Mouse (Mus musculus) megakaryocyte progenitor cell, adult 5-6 weeks (primary cell): ENCODE measurements around the gene Defb43. TPM values are rescaled to one million over a fixed set of nuclear protein-coding genes. Genes with fewer than 3 reads are reported as not detected.
A peak's percentile ranks its signal among the peaks of the same experiment; 100 is the strongest.

ENCODE experiments used
- ATAC-seq: replicated peaks from 2 replicates; pipeline ENCODE4 v1.8.0; 2016; ENCODE audit warnings: mild to moderate bottlenecking, moderate TSS enrichment, inconsistent platforms; ENCODE audit not compliant: poor library complexity
- total RNA-seq, 2 experiments: library from RNA; stranded (forward) in 1 of 2; stranded (reverse) in 1 of 2; fragments of 157-497, 149-512 nt in 1 of 2; fragments of 200-1000 nt in 1 of 2; gene quantifications; 2 replicates each; pipeline versions ENCODE4 v1.2.3 to v1.2.4; 2015 to 2017

Gene Defb43
- total RNA-seq (2015) (not detected in 2 replicates), total RNA-seq (2017) (not detected in 2 replicates)

DNA sequence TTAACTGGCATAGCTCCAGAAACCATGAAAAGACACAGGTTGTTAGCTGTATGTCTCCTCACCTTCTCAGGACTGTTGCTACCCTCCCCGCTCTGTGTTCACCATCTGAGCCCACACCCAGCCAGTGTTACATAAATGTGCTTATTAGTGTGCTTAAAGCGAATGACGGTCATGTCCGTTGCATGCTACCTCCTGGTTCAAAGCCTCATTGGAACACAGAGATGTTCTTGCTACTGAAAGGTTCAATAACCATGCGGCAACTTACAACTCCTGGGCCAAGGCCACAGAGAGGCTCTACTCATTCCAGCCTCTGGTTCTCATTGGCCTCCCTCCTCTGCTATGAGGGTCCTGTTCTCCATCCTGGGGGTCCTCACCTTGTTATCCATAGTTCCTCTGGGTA is at the start of gene Defb43:
Defb43 (plus strand) TSS at position 301 of the 400 bp plus-strand sequence.
- no peak for ATAC-seq

DNA sequence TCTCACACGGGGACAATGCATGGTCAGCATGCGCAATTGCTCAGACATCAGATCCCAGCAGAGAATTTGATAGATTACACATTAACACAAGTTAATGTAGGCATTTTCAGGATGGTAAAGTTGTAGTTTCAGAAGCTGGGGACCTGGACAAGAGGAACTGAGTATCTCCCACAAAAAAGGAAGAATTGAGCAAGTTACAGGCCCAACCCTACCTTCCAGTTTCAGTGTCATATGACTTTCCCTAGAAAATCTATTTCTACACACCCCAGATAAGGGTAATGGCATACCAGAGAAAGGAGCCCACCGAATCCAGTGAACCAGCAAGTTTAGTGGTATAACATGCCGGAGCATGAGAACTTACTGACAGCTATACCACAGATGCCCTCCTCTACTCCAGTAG is 47.9 kb upstream of the Defb43 start:
- peak; percentile 60 for ATAC-seq

DNA sequence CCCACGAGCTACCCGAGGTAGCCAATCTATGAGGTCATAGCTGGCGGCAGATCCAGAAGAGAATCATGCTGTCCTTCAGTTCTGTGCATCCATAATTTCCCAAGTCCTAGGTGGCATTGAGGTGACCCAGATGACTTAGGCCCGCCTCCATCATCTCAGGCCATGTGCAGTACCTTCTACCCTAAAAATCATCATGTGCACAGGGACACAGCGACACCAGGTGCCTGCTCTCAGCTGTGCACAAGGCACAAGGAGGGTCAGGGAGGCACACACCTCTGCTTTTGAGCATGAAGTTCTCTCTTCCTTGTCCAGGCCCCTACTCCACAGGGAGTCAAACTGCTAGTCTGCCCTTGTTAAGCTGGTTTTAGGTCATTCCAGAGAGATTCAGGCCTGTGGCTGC is 46.2 kb upstream of the Defb43 start:
- no peak for ATAC-seq

GRCm38 (mm10) chr14:62965811-62966520 is 45.6 kb upstream of the Defb43 start:
- ATAC-seq, result no peak

DNA sequence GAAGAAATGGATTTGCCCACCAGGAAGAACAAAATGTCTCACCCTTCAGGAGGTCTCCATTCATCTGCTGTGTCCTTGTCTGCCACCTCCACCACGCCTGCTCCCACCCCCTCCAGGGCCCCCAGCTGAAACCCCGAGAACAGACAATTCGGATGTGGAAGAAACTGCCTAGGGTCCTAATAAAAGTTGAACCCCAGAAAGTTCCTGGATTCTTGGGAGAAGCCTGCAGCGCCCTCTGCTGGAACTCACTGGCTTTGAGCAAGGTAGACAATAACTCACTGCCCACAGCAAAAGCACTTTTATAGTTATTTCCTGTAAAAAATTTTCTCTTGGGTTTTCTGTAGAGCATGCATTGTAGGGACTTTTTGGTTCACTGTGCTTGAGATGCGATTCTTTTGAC is 36.5 kb upstream of the Defb43 start:
- peak; percentile 54 for ATAC-seq

- peak; percentile 82 for ATAC-seq
Observed at GRCm38 (mm10) chr14:62979815-62980214, 31.8 kb upstream of the Defb43 start.

DNA sequence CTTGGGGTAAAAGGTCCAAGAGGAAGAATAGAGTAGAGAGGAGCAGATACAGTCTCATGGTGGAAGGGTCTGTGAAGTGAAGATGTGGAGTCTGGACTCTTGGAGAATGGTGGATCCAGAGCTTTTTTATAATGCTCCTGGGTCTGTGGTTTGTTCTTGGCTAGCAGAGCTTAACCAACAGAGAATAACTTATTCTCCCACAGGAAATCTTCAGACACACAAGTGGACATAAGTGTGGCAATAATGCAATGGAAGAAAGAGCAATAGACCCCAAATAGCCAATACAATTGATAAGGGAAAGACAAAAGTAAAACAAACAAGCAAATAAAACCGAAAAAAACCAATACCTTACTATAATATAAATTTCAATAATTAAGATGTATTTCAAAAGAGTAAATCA is 27.2 kb upstream of the Defb43 start, which contains the start of gene Defb48:
Defb48 (minus strand) TSS at position 101 of the 400 bp plus-strand sequence.
- no peak for ATAC-seq

GRCm38 (mm10) chr14:62991271-62991670 is 20.3 kb upstream of the Defb43 start:
- ATAC-seq, result 0 out of 2 replicates have a peak, but pooled peaks have one; percentile 20

- ATAC-seq, result no peak
Observed at GRCm38 (mm10) chr14:62991849-62992510, 19.6 kb upstream of the Defb43 start.

DNA sequence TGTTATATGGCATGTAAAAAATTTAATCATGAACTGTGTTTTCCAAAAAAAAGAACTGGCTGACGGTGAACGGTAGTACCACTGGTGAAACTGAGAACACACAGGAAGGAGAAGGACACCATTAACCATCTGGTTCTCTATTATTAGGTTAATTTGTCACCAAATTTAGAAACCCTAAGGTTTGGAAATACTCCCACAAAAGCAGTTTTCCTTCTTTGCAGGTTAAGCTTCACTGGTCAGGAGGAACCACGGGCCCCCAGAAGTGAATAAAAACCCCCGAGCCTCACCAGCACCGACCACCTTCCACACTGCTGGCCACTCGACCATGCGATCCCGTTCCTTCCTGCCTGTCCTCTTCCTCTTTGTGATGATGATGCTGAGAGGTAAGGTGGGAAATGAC is 13.8 kb upstream of the Defb43 start, which contains the start of gene Defb47:
Defb47 (plus strand) TSS at position 301 of the 400 bp plus-strand sequence.
- ATAC-seq, result no peak

DNA sequence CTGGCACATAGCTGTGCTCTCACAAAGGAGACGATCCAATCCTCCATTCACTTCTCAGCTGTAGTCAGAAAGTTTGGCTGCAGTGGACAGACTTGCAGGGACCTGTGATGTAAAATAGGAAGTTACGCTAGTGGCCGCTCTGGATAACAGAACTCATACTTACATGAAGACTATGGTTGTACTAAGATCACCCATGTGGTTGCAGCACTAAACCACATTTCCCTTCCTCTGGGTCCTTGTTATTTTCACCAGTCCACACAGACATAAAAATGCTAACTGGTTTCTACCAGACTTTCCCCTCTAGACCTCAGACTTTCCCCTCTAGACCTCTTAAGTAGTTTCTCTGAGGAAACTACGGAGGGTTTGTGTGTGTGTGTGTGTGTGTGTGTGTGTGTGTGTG is 12.6 kb upstream of the Defb43 start:
- peak; percentile 92 for ATAC-seq

- ATAC-seq, result no peak
Observed at GRCm38 (mm10) chr14:63002588-63002987, 9.0 kb upstream of the Defb43 start.

GRCm38 (mm10) chr14:63013082-63013481 is 1.5 kb downstream of the Defb43 start:
- ATAC-seq, result no peak

- no peak for ATAC-seq
Observed at GRCm38 (mm10) chr14:63014667-63015066, 3.1 kb downstream of the Defb43 start.

DNA sequence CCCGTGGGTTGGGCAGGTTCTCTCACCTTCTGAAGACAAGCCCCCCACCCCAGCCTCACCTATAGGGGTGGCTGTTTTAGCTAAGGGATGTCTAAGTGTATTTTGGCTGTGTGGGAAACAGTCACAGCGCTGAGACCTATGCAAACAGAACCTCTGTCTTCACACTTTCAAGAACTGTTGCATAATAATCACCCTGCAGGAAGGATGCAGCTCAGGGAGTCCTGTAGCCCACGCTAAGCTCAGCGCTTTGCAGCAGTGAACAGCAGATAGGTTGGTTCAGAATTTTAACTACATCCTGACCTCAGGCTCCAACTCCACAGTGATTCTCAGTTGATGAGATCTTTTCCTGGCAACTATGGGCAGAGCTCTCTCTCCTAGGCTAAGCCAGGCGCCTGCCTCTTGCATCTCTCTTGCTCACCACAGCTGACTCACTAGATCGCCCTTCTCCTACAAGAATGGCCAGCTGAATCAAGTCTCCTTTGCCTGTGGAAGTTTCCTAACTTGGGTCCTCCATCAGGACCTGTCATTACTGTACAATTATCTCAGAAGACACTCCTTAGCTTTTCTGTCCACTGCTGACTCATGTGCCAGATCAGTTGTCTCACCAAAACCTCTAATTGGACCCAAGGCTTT is 9.1 kb downstream of the Defb43 start:
- no peak for ATAC-seq

DNA sequence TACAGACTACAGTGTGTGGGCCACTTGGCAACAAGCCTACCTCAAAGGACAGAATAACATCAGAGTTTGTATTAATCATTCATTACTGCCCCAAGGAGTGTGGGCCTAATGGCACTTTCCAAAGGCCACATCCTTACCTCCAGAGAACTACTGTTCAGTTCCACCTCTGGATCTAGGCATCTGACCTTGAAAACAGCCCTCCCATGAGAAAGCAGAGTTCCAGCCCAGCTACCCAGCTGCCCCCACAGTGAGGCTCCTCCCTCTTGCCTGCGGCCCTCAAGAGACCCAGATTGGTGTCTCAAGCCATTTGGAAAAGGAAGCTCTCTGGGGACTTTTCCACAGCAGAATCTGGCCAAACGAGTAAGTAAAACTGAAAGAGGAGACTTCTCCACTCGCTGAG is 35.1 kb downstream of the Defb43 start, which contains the start of gene Defb42:
Defb42 (plus strand) TSS at position 301 of the 400 bp plus-strand sequence.
- no peak for ATAC-seq

DNA sequence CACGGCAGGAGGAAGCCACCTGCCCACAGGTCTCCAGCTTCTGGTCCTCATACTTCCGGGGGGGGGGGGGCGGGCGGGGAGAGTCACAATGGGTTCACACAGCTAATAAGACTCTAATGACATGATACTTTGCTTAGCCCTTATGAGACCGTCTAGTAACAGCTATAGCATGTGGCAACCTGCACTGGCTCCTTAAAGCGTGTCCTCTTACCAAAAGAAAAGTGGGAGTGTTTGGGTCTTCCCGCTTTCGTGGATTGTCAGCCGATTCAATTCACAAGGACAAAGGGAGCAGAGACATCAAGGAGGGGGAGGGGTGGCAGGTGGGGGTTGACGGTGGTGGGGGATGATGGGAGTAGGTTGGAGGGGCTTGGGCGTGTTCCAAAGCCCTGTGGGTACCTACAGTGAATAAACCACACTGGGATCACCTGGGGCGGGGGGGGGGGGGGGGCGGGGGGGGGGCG is 38.4 kb downstream of the Defb43 start, which contains the start of gene Defb30:
Defb30 (minus strand) TSS at position 51 of the 461 bp plus-strand sequence.
- no peak for ATAC-seq

- peak; percentile 87 for ATAC-seq
Observed at GRCm38 (mm10) chr14:63050769-63051168, 39.2 kb downstream of the Defb43 start.

GRCm38 (mm10) chr14:63054729-63055128 is 43.2 kb downstream of the Defb43 start:
- ATAC-seq, result no peak

- ATAC-seq, result no peak
Observed at GRCm38 (mm10) chr14:63060361-63060760, 48.8 kb downstream of the Defb43 start.

GRCm38 (mm10) chr14:63062184-63062583 is 50.6 kb downstream of the Defb43 start:
- ATAC-seq, result peak; percentile 78
